ENCODE assay signal across 9 mouse cellular contexts in genomic region chr1:132771377-132771776, GRCm38 (mm10). TPM values are rescaled to one million over a fixed set of nuclear protein-coding genes. Genes with fewer than 3 reads are reported as not detected.
DNase-seq lines count a peak whose midpoint lies in the region; ATAC-seq and TF ChIP-seq lines count a peak whose summit lies in the region.
"Had no signal": no experiment of that assay in that cellular context is flagged by ENCODE, and none has a peak within 500 bp of the region (broad histone marks: within the 10 kb centered on the region; RNA-seq: fewer than 3 reads in every experiment).

No protein-coding gene starts in this region.

- H3K27ac ChIP-seq in neural tube, embryonic 15.5 days (replicated peaks) = no peak overlapping the region
- no peak overlapping the region for H3K27ac ChIP-seq in liver, embryonic 14.5 days

- H3K4me1 ChIP-seq in neural tube, embryonic 15.5 days = peaks cover 8% of the 10 kb centered on the region
- no peaks in the 10 kb centered on the region for H3K4me1 ChIP-seq in liver, embryonic 14.5 days (replicated peaks; ENCODE audit: control insufficient read depth in 2 of 2, insufficient read depth in 2 of 2, low read length in 1 of 2)

- no peaks in the 10 kb centered on the region for H3K36me3 ChIP-seq in neural tube, embryonic 15.5 days
- no peaks in the 10 kb centered on the region for H3K36me3 ChIP-seq in liver, embryonic 14.5 days (replicated peaks; ENCODE audit: control insufficient read depth, insufficient read depth, low read depth)

- H3K9me3 ChIP-seq in neural tube, embryonic 15.5 days (replicated peaks) = no peaks in the 10 kb centered on the region
- H3K9me3 ChIP-seq in liver, embryonic 14.5 days (ENCODE audit: control insufficient read depth, low read length) = no peaks in the 10 kb centered on the region

- WGBS in neural tube, embryonic 15.5 days = 24% methylated on average over 5 of the region's 5 CpGs
- WGBS in liver, embryonic 14.5 days (ENCODE audit: insufficient replicate concordance) = 23% methylated on average over 5 of the region's 5 CpGs

- no peak overlapping the region for H3K9ac ChIP-seq in neural tube, embryonic 15.5 days (replicated peaks)
- H3K9ac ChIP-seq in liver, embryonic 14.5 days (replicated peaks) = no peak overlapping the region

- no peak overlapping the region for H3K4me2 ChIP-seq in neural tube, embryonic 15.5 days
- H3K4me2 ChIP-seq in liver, embryonic 14.5 days (ENCODE audit: low read depth) = no peak overlapping the region

- no peak overlapping the region for H3K4me3 ChIP-seq in neural tube, embryonic 15.5 days (replicated peaks)
- no peak overlapping the region for H3K4me3 ChIP-seq in liver, embryonic 14.5 days (ENCODE audit: insufficient read depth in 1 of 2, low read depth in 2 of 2, low read length in 2 of 2)

- no peak for TF ChIP-seq EP300 in liver, embryonic 14.5 days (IDR thresholded peaks at IDR 0.05; ENCODE audit: low read depth)

- H3K27me3 ChIP-seq in neural tube, embryonic 15.5 days (replicated peaks) = no peaks in the 10 kb centered on the region
- H3K27me3 ChIP-seq in liver, embryonic 14.5 days (ENCODE audit: control insufficient read depth, insufficient read depth, low read length) = no peaks in the 10 kb centered on the region

- TF ChIP-seq CTCF in liver, embryonic 14.5 days (IDR thresholded peaks at IDR 0.05; ENCODE audit: low read depth) = peak; percentile 75

- DNase-seq in adrenal gland, adult 18-20 months (ENCODE audit: low spot score in 2 of 2) = peak; percentile 33 to 45
- no peak for DNase-seq in adrenal gland, postnatal 4 days (ENCODE audit: low spot score in 2 of 2)
- DNase-seq in neural tube, embryonic 10.5 days (ENCODE audit: extremely low spot score, low spot score) = peak; percentile 41
- peak; percentile 81 to 86 for DNase-seq in cerebellum, postnatal 10 days
- no peak for DNase-seq in liver, embryonic 14.5 days (ENCODE audit: low read depth in 3 of 3, low spot score in 3 of 3)
- DNase-seq in thymus, postnatal 0 days (ENCODE audit: low spot score) = peak; percentile 33

- ATAC-seq in neural tube, embryonic 15.5 days (ENCODE audit: low FRiP score) = no peak
- no peak for ATAC-seq in liver, embryonic 14.5 days (ENCODE audit: insufficient read depth)
- no peak for ATAC-seq in erythroblast, adult 5-6 weeks (replicated peaks; ENCODE audit: low FRiP score, poor library complexity, severe bottlenecking)

RNA-seq across cellular contexts. Expression of gene Nfasc, which starts 29.8 kb away (rescaled TPM):
- 1 to 10 TPM; 3.4 to 5.2 TPM for total RNA-seq in adrenal gland, adult 18-20 months (2021)
- total RNA-seq in adrenal gland, postnatal 4 days (2021) = 10 to 100 TPM; 12.5 to 13.0 TPM
- 30.7 and 37.6 TPM in 2 replicates for polyA plus RNA-seq in neural tube, embryonic 15.5 days (2015; fragmentation: Nextera tagmentation; extraction: Ambion mirVana)
- 0.01 and 0.10 TPM in 2 replicates for polyA plus RNA-seq in liver, embryonic 14.5 days (2012; rRNA removed)
- polyA plus RNA-seq in liver, embryonic 14.5 days (2014; fragmentation: Nextera tagmentation; extraction: Ambion mirVana) = 0.05 and 0.08 TPM in 2 replicates
- 0.30 and 0.39 TPM in 2 replicates for polyA plus RNA-seq in thymus, postnatal 0 days (2015; fragmentation: Nextera tagmentation; extraction: Ambion mirVana)
- not detected in 2 replicates for total RNA-seq in erythroblast, adult 5-6 weeks (2015; ENCODE audit: low replicate concordance)
- total RNA-seq in erythroblast, adult 5-6 weeks (2017; ENCODE audit: low replicate concordance) = 0.28 TPM in 1 of 2 replicates, not detected in the other
- total RNA-seq: hematopoietic stem cell, adult 5-6 weeks had no signal

Comparison
In these comparisons a context has a peak if more than half of its experiments do, and no peak if none do; other contexts are left out.
1. DNase-seq: peak in adrenal gland, adult 18-20 months (2 of 2), neural tube, embryonic 10.5 days (single experiment), cerebellum, postnatal 10 days (2 of 2) and thymus, postnatal 0 days (single experiment); none in adrenal gland, postnatal 4 days (0 of 2) and liver, embryonic 14.5 days (0 of 3).